Mouse (Mus musculus) MEL (cell line): Measurements from ENCODE around the gene Gm8082. TPM values are rescaled to one million over a fixed set of nuclear protein-coding genes. Genes with fewer than 3 reads are reported as not detected.
"Not testable (repeated sequence)": the region's sequence is repeated elsewhere in the genome, so short reads cannot be mapped to it uniquely, and the experiment has no call there.

Source experiments
- DNase-seq: peaks from one replicate; pipeline ENCODE4 v3.0.0; 2011; ENCODE audit warnings: low read depth, low spot score
- H3K27ac ChIP-seq: 2 replicates; pipeline ENCODE4 v1.5.1; 2012; ENCODE audit warnings: low read depth, mild to moderate bottlenecking, control low read depth, low read length, moderate library complexity; ENCODE audit not compliant: control insufficient read depth
- H3K27me3 ChIP-seq, 2 experiments: fragments of 150-350 bp in 1 of 2; sonication (generic) in 1 of 2; 2 replicates each; pipeline ENCODE4 v1.6.1; 2012; ENCODE audit warnings: low read length in 2 of 2, mild to moderate bottlenecking in 2 of 2, improper control_type of control experiment in 1 of 2, moderate library complexity in 1 of 2; ENCODE audit not compliant: insufficient read depth in 2 of 2, control insufficient read depth in 1 of 2
- H3K36me3 ChIP-seq, 2 experiments: 2 replicates each; pipeline ENCODE4 v1.6.1; 2012 to 2014; ENCODE audit warnings: low read length in 2 of 2, improper control_type of control experiment in 1 of 2, inconsistent platforms in 1 of 2, mild to moderate bottlenecking in 1 of 2; ENCODE audit not compliant: insufficient read depth in 2 of 2, control insufficient read depth in 1 of 2
- H3K4me1 ChIP-seq, 2 experiments: fragments of 150-350 bp in 1 of 2; sonication (generic) in 1 of 2; 2 replicates each; pipeline ENCODE4 v1.6.1; 2012; ENCODE audit warnings: low read length in 2 of 2, improper control_type of control experiment in 1 of 2, mild to moderate bottlenecking in 1 of 2; ENCODE audit not compliant: insufficient read depth in 2 of 2, control insufficient read depth in 1 of 2
- H3K4me3 ChIP-seq, 2 experiments: fragments of 150-350 bp in 1 of 2; sonication (generic) in 1 of 2; 2 replicates each; pipeline ENCODE4 v1.5.1; 2012; ENCODE audit warnings: low read depth in 2 of 2, low read length in 2 of 2, mild to moderate bottlenecking in 2 of 2, moderate library complexity in 2 of 2, control low read depth in 1 of 2, improper control_type of control experiment in 1 of 2; ENCODE audit not compliant: control insufficient read depth in 1 of 2, insufficient read depth in 1 of 2
- H3K79me2 ChIP-seq: 2 replicates; pipeline ENCODE4 v1.6.1; 2012; ENCODE audit warnings: mild to moderate bottlenecking, low read length, moderate library complexity; ENCODE audit not compliant: control insufficient read depth, poor library complexity, insufficient read depth
- H3K9ac ChIP-seq: 2 replicates; pipeline ENCODE4 v1.6.1; 2012; ENCODE audit warnings: low read depth, mild to moderate bottlenecking, control low read depth, low read length, moderate library complexity; ENCODE audit not compliant: control insufficient read depth, poor library complexity, severe bottlenecking
- H3K9me3 ChIP-seq: fragments of 150-350 bp; sonication (generic); replicated peaks from 2 replicates; pipeline ENCODE4 v1.6.1; 2012; ENCODE audit warnings: mild to moderate bottlenecking, low read length, improper control_type of control experiment, moderate library complexity; ENCODE audit not compliant: insufficient read depth
- polyA plus RNA-seq, 2 experiments: library from polyadenylated mRNA; stranded (reverse) in 1 of 2; unstranded in 1 of 2; fragments of >175 nt in 1 of 2; fragments of >200 nt in 1 of 2; gene quantifications; 2 replicates each; pipeline versions ENCODE4 v1.2.1 to v1.2.4; 2012; ENCODE audit warnings: low replicate concordance in 2 of 2, low read depth in 1 of 2; ENCODE audit not compliant: insufficient read length in 2 of 2, insufficient read depth in 1 of 2, missing spikeins in 1 of 2
- total RNA-seq: library from RNA; depleted of rRNA; stranded (reverse); fragments of 300-350 nt; gene quantifications from 2 replicates; pipeline ENCODE4 v1.2.3, GENCODE M21; 2012; rRNA removed

Gm8082 gene
- total RNA-seq (not detected in 2 replicates), polyA plus RNA-seq (not detected)

- not testable (repeated sequence) for H3K27me3 ChIP-seq, DNase-seq, H3K36me3 ChIP-seq, H3K4me1 ChIP-seq, H3K79me2 ChIP-seq, H3K9ac ChIP-seq, H3K9me3 ChIP-seq, H3K4me3 ChIP-seq, H3K27ac ChIP-seq
Observed at GRCm38 (mm10) chr14:42993524-42993923, at the start of gene Gm8082. Gene Gm8082, minus strand, starts transcription at chr14:42993624.

- H3K27ac ChIP-seq, DNase-seq, H3K4me1 ChIP-seq, H3K79me2 ChIP-seq, H3K9ac ChIP-seq, H3K4me3 ChIP-seq, H3K36me3 ChIP-seq, H3K27me3 ChIP-seq, H3K9me3 ChIP-seq: not testable (repeated sequence)
Observed at GRCm38 (mm10) chr14:43015528-43015927, 22.1 kb upstream of the Gm8082 start, which contains the start of gene Gm10376. Gene Gm10376, minus strand, starts transcription at chr14:43015628.

Other genes starting within 250 kb of the Gm8082 start
- not detected in 2 replicates for gene Gm3015, start 224.8 kb downstream of the Gm8082 start, total RNA-seq
- not detected for gene Gm3015, start 224.8 kb downstream of the Gm8082 start, polyA plus RNA-seq
- gene Gm10377, start 195.6 kb downstream of the Gm8082 start, total RNA-seq, result not detected in 2 replicates
- gene Gm10377, start 195.6 kb downstream of the Gm8082 start, polyA plus RNA-seq, result not detected
- not detected in 2 replicates for gene Gm21977, start 140.1 kb downstream of the Gm8082 start, total RNA-seq
- not detected for gene Gm21977, start 140.1 kb downstream of the Gm8082 start, polyA plus RNA-seq
- not detected in 2 replicates for gene Gm10376, start 22.0 kb upstream of the Gm8082 start, total RNA-seq
- not detected for gene Gm10376, start 22.0 kb upstream of the Gm8082 start, polyA plus RNA-seq
- not detected in 2 replicates for gene Gm8094, start 83.0 kb upstream of the Gm8082 start, total RNA-seq
- not detected for gene Gm8094, start 83.0 kb upstream of the Gm8082 start, polyA plus RNA-seq
- not detected in 2 replicates for gene Gm8104, start 107.0 kb upstream of the Gm8082 start, total RNA-seq
- not detected for gene Gm8104, start 107.0 kb upstream of the Gm8082 start, polyA plus RNA-seq
- not detected in 2 replicates for gene Gm7233, start 186.2 kb upstream of the Gm8082 start, total RNA-seq
- not detected for gene Gm7233, start 186.2 kb upstream of the Gm8082 start, polyA plus RNA-seq
- gene Gm8122, start 241.7 kb upstream of the Gm8082 start, total RNA-seq, result not detected in 2 replicates
- gene Gm8122, start 241.7 kb upstream of the Gm8082 start, polyA plus RNA-seq, result not detected